Mouse (Mus musculus): ENCODE data around the gene Gp1ba. TPM values are rescaled to one million over a fixed set of nuclear protein-coding genes. Genes with fewer than 3 reads are reported as not detected.

The Gp1ba gene
- total and polyA plus RNA-seq, 2 experiments from 2014 or later = 0.26 TPM; not detected in 1

GRCm38 (mm10) chr11:70660571-70660970, 21.6 kb downstream of the Gp1ba start:
- Histone ChIP-seq H3K4me3 (ENCODE audit: low read depth, low read length) (no peak overlapping the region), H3K27ac (ENCODE audit: low read depth) (peak overlapping the region; percentile 30; the same call in 1 of the 2 replicates), H3K9ac (replicated peaks; ENCODE audit: low read depth, low read length) (no peak overlapping the region), H3K36me3 (replicated peaks; ENCODE audit: control insufficient read depth, insufficient read depth, low read length) (peaks cover 60% of the 10 kb centered on the region), H3K4me2 (ENCODE audit: low read depth, low read length) (0 out of 2 replicates have a peak overlapping the region, but pooled peaks have one; percentile 9), H3K9me3 (replicated peaks; ENCODE audit: control insufficient read depth, low read length) (no peaks in the 10 kb centered on the region), H3K27me3 (ENCODE audit: control insufficient read depth, insufficient read depth, low read length) (no peaks in the 10 kb centered on the region), H3K4me1 (ENCODE audit: control insufficient read depth, insufficient read depth) (peaks cover 44% of the 10 kb centered on the region)
- 77% methylated on average over 8 of the region's 8 CpGs for WGBS
- no peak for ATAC-seq (ENCODE audit: insufficient read depth, low read depth)
- TF ChIP-seq CTCF (IDR thresholded peaks at IDR 0.05; ENCODE audit: low read depth) (no peak), EP300 (IDR thresholded peaks at IDR 0.05; ENCODE audit: low read depth) (no peak)
- DNase-seq (ENCODE audit: low spot score) = no peak

GRCm38 (mm10) chr11:70663101-70663500, 24.2 kb downstream of the Gp1ba start:
- 59% methylated on average over 8 of the region's 8 CpGs for WGBS
- Histone ChIP-seq H3K27ac (ENCODE audit: low read depth) (peak overlapping the region; percentile 70), H3K4me2 (ENCODE audit: low read depth, low read length) (no peak overlapping the region), H3K9ac (replicated peaks; ENCODE audit: low read depth, low read length) (no peak overlapping the region), H3K9me3 (replicated peaks; ENCODE audit: control insufficient read depth, low read length) (no peaks in the 10 kb centered on the region), H3K4me3 (ENCODE audit: low read depth, low read length) (no peak overlapping the region), H3K27me3 (ENCODE audit: control insufficient read depth, insufficient read depth, low read length) (no peaks in the 10 kb centered on the region), H3K36me3 (replicated peaks; ENCODE audit: control insufficient read depth, insufficient read depth, low read length) (peaks cover 68% of the 10 kb centered on the region), H3K4me1 (ENCODE audit: control insufficient read depth, insufficient read depth) (peaks cover 34% of the 10 kb centered on the region)
- TF ChIP-seq EP300 (IDR thresholded peaks at IDR 0.05; ENCODE audit: low read depth) (no peak), CTCF (IDR thresholded peaks at IDR 0.05; ENCODE audit: low read depth) (no peak)
- ATAC-seq (ENCODE audit: insufficient read depth, low read depth) (no peak), DNase-seq (ENCODE audit: low spot score) (no peak)

- no peak overlapping the region for H3K9ac ChIP-seq (replicated peaks; ENCODE audit: low read depth, low read length)
- no peaks in the 10 kb centered on the region for H3K27me3 ChIP-seq (ENCODE audit: control insufficient read depth, insufficient read depth, low read length)
- peaks cover 68% of the 10 kb centered on the region for H3K36me3 ChIP-seq (replicated peaks; ENCODE audit: control insufficient read depth, insufficient read depth, low read length)
- peaks cover 30% of the 10 kb centered on the region for H3K4me1 ChIP-seq (ENCODE audit: control insufficient read depth, insufficient read depth)
- 40% methylated on average over 6 of the region's 6 CpGs for WGBS
- TF ChIP-seq CTCF (IDR thresholded peaks at IDR 0.05; ENCODE audit: low read depth) = no peak
- peak; percentile 53; the same call in 1 of the 2 replicates for TF ChIP-seq EP300 (IDR thresholded peaks at IDR 0.05; ENCODE audit: low read depth)
- no peak overlapping the region for H3K4me3 ChIP-seq (ENCODE audit: low read depth, low read length)
- no peak overlapping the region for H3K4me2 ChIP-seq (ENCODE audit: low read depth, low read length)
- ATAC-seq (ENCODE audit: insufficient read depth, low read depth) (peak; percentile 21; the same call in 1 of the 2 replicates), DNase-seq (ENCODE audit: low spot score) (peak; percentile 59)
- H3K9me3 ChIP-seq (replicated peaks; ENCODE audit: control insufficient read depth, low read length) = no peaks in the 10 kb centered on the region
- peak overlapping the region; percentile 70 for H3K27ac ChIP-seq (ENCODE audit: low read depth)
These were observed 25.0 kb downstream of the Gp1ba start for GRCm38 (mm10) chr11:70663957-70664356.

GRCm38 (mm10) chr11:70664741-70665140, 25.8 kb downstream of the Gp1ba start:
- no peaks in the 10 kb centered on the region for H3K27me3 ChIP-seq (ENCODE audit: control insufficient read depth, insufficient read depth, low read length)
- H3K9ac ChIP-seq (replicated peaks; ENCODE audit: low read depth, low read length) = no peak overlapping the region
- TF ChIP-seq EP300 (IDR thresholded peaks at IDR 0.05; ENCODE audit: low read depth) (no peak), CTCF (IDR thresholded peaks at IDR 0.05; ENCODE audit: low read depth) (peak; percentile 19; the same call in 1 of the 2 replicates)
- peaks cover 23% of the 10 kb centered on the region for H3K4me1 ChIP-seq (ENCODE audit: control insufficient read depth, insufficient read depth)
- WGBS = 90% methylated on average over 9 of the region's 9 CpGs
- H3K27ac ChIP-seq (ENCODE audit: low read depth) = peak overlapping the region; percentile 70
- no peak overlapping the region for H3K4me2 ChIP-seq (ENCODE audit: low read depth, low read length)
- no peak for DNase-seq (ENCODE audit: low spot score)
- ATAC-seq (ENCODE audit: insufficient read depth, low read depth) = no peak
- H3K9me3 ChIP-seq (replicated peaks; ENCODE audit: control insufficient read depth, low read length) = no peaks in the 10 kb centered on the region
- no peak overlapping the region for H3K4me3 ChIP-seq (ENCODE audit: low read depth, low read length)
- peaks cover 62% of the 10 kb centered on the region for H3K36me3 ChIP-seq (replicated peaks; ENCODE audit: control insufficient read depth, insufficient read depth, low read length)

- Histone ChIP-seq H3K36me3 (replicated peaks; ENCODE audit: control insufficient read depth, insufficient read depth, low read length) (peaks cover 49% of the 10 kb centered on the region), H3K4me2 (ENCODE audit: low read depth, low read length) (no peak overlapping the region), H3K4me3 (ENCODE audit: low read depth, low read length) (no peak overlapping the region), H3K4me1 (ENCODE audit: control insufficient read depth, insufficient read depth) (peaks cover 12% of the 10 kb centered on the region), H3K9me3 (replicated peaks; ENCODE audit: control insufficient read depth, low read length) (no peaks in the 10 kb centered on the region), H3K9ac (replicated peaks; ENCODE audit: low read depth, low read length) (no peak overlapping the region), H3K27ac (ENCODE audit: low read depth) (no peak overlapping the region), H3K27me3 (ENCODE audit: control insufficient read depth, insufficient read depth, low read length) (no peaks in the 10 kb centered on the region)
- ATAC-seq (ENCODE audit: insufficient read depth, low read depth) (no peak), DNase-seq (ENCODE audit: low spot score) (no peak)
- no peak for TF ChIP-seq EP300 (IDR thresholded peaks at IDR 0.05; ENCODE audit: low read depth)
- no peak for TF ChIP-seq CTCF (IDR thresholded peaks at IDR 0.05; ENCODE audit: low read depth)
- 94% methylated on average over 8 of the region's 8 CpGs for WGBS
These were observed 27.8 kb downstream of the Gp1ba start for GRCm38 (mm10) chr11:70666687-70667086.

All from heart, postnatal 0 days (tissue).